In the genomic region with DNA sequence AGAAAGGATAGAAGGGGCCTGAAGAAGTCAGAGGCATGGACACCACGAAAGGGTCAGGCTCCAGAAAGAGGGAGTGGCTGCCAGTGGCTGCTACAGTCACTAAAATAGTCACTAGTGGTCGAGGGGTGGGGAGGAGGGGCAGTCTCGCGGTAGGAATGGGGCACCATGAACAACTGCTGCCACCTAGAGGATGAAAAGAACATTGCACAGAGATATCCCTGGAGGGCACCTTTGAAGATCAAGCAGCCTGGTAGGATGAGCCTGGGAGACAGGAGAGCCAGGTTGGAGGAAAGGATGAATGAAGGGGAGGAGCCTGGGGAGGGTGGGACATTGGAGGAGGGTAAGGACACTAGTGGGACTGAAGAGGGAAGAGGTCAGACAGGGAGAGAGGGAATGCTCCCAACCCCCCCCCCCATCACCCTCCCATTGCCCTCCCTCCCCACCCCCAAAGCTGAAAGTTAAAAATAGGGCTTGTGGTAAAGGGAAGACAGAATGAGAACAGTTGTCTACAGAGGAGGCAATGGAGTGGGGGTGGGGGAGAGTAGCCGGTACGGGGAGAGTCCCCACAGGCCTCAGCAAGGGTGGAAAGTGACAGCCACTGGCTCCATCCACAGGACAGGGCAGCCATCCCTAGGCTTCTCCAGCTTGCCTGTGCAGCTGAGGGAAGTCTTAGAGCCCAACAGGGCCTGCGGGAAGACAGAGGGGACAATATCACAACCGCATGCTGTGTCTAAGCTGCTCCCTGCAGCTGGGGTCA, we compare ENCODE assay signal across 8 mouse cellular contexts. TPM values are rescaled to one million over a fixed set of nuclear protein-coding genes. Genes with fewer than 3 reads are reported as not detected.
DNase-seq lines count a peak whose midpoint lies in the region; ATAC-seq and TF ChIP-seq lines count a peak whose summit lies in the region.

No protein-coding gene starts in this region.

- 11% methylated on average over 8 of the region's 8 CpGs for WGBS in lung, adult 2 months
- 4% methylated on average over 8 of the region's 8 CpGs for WGBS in neural tube, embryonic 15.5 days

- no peaks in the 10 kb centered on the region for H3K27me3 ChIP-seq in neural tube, embryonic 15.5 days (replicated peaks)

- H3K4me1 ChIP-seq in ES-E14 (ENCODE audit: control insufficient read depth in 2 of 2, insufficient read depth in 2 of 2, low read length in 2 of 2, poor library complexity in 1 of 2): peaks cover 2 to 23% of the 10 kb centered on the region in 2 experiments
- peaks cover 3% of the 10 kb centered on the region; the same call in 1 of the 2 replicates for H3K4me1 ChIP-seq in lung, adult 2 months (ENCODE audit: control insufficient read depth, insufficient read depth, low read length)
- H3K4me1 ChIP-seq in neural tube, embryonic 15.5 days: peaks cover 26% of the 10 kb centered on the region

- H3K36me3 ChIP-seq in ES-E14 (ENCODE audit: control insufficient read depth, insufficient read depth, low read length, poor library complexity, severe bottlenecking): no peaks in the 10 kb centered on the region
- H3K36me3 ChIP-seq in neural tube, embryonic 15.5 days: no peaks in the 10 kb centered on the region

- peak; percentile 86 for TF ChIP-seq CTCF in brain, embryonic 14.5 days (IDR thresholded peaks at IDR 0.05; ENCODE audit: borderline replicate concordance, extremely low read depth, insufficient read depth, insufficient read length)
- peak; percentile 76 for TF ChIP-seq CTCF in lung, adult 2 months (IDR thresholded peaks at IDR 0.05; ENCODE audit: insufficient read depth, low read length)

- in situ Hi-C loops in ES-E14 (cut with MboI; ENCODE audit: low sequenced_read_pairs in 2 of 2, unreplicated experiment in 2 of 2): loop anchor here (10.0 to 25.0 kb wide), 2 partner anchors 281 to 284 kb away; no protein-coding TSS in a partner anchor

- intact Hi-C loops in heart, postnatal 10 days (cut with DNase I): loop anchor here (1.0 to 5.0 kb wide), 2 partner anchors 231 to 290 kb away; no protein-coding TSS in a partner anchor

- peak; percentile 62; the same call in 1 of the 2 replicates for ATAC-seq in erythroblast, adult 5-6 weeks (replicated peaks; ENCODE audit: low FRiP score, poor library complexity, severe bottlenecking)
- 0 out of 2 replicates have a peak, but pooled peaks have one; percentile 23 for ATAC-seq in neural tube, embryonic 15.5 days (ENCODE audit: low FRiP score)

- peak; percentile 87 for DNase-seq in ES-E14 (ENCODE audit: low read depth, low spot score)
- peak; percentile 70 for DNase-seq in brain, embryonic 14.5 days (ENCODE audit: low read depth)
- DNase-seq in heart, postnatal 10 days: peak; percentile 77 to 84
- DNase-seq in layer of hippocampus, adult 18-20 months (ENCODE audit: low spot score in 2 of 2): peak; percentile 29 to 77
- DNase-seq in lung, adult 2 months: peak; percentile 19
- peak; percentile 40 for DNase-seq in yolk sac, embryonic 10.5 days (ENCODE audit: low spot score)

- TF ChIP-seq POLR2A in brain, embryonic 14.5 days (IDR thresholded peaks at IDR 0.05; ENCODE audit: borderline replicate concordance, extremely low read depth, insufficient read depth, insufficient read length, poor library complexity, severe bottlenecking): no peak
- no peak for TF ChIP-seq POLR2A in lung, adult 2 months (IDR thresholded peaks at IDR 0.05; ENCODE audit: borderline replicate concordance, extremely low read depth, low read depth, low read length)

- H3K9ac ChIP-seq in ES-E14 (ENCODE audit: insufficient read depth, low read depth, low read length, poor library complexity, severe bottlenecking): no peak overlapping the region
- no peak overlapping the region for H3K9ac ChIP-seq in neural tube, embryonic 15.5 days (replicated peaks)

- H3K9me3 ChIP-seq in ES-E14 (ENCODE audit: control insufficient read depth, insufficient read depth, low read depth, low read length): no peaks in the 10 kb centered on the region
- no peaks in the 10 kb centered on the region for H3K9me3 ChIP-seq in neural tube, embryonic 15.5 days (replicated peaks)

- no peak overlapping the region for H3K27ac ChIP-seq in ES-E14 (ENCODE audit: insufficient read depth, low read depth, low read length, poor library complexity, severe bottlenecking)
- H3K27ac ChIP-seq in neural tube, embryonic 15.5 days (replicated peaks): no peak overlapping the region

- peak overlapping the region; percentile 40; the same call in 1 of the 2 replicates for H3K4me2 ChIP-seq in neural tube, embryonic 15.5 days

- no peak overlapping the region for H3K4me3 ChIP-seq in ES-E14 (ENCODE audit: insufficient read depth in 1 of 2, low read depth in 1 of 2, low read length in 2 of 2, poor library complexity in 1 of 2, severe bottlenecking in 1 of 2)
- no peak overlapping the region for H3K4me3 ChIP-seq in lung, adult 2 months (replicated peaks; ENCODE audit: extremely low read depth, low read depth, low read length)
- H3K4me3 ChIP-seq in neural tube, embryonic 15.5 days (replicated peaks): no peak overlapping the region

TF ChIP-seq in ES-E14, 5 proteins besides CTCF, POLR2A, EP300 and RAD21:
- TF ChIP-seq ZC3H11A (IDR thresholded peaks at IDR 0.05; ENCODE audit: borderline replicate concordance, low read depth, low read length) (peak; percentile 69; the same call in 1 of the 2 replicates), HCFC1 (IDR thresholded peaks at IDR 0.05; ENCODE audit: borderline replicate concordance, insufficient read depth, low read length) (no peak), CHD2 (IDR thresholded peaks at IDR 0.05; ENCODE audit: low read depth, low read length) (peak; percentile 71; the same call in 1 of the 2 replicates), MAFK (IDR thresholded peaks at IDR 0.05; ENCODE audit: insufficient read depth, low read depth, low read length) (no peak), ZNF384 (IDR thresholded peaks at IDR 0.05; ENCODE audit: low read depth, low read length) (no peak)

RNA-seq across cellular contexts. Expression of a gene that starts 20.5 kb away (rescaled TPM):
- 5.5 and 9.5 TPM in 2 replicates for total RNA-seq in ES-E14 (2012; rRNA removed)
- polyA plus RNA-seq in brain, embryonic 14.5 days (2012; rRNA removed): 16.6 and 19.5 TPM in 2 replicates
- 1.7 TPM in 1 of 2 replicates, not detected in the other for total RNA-seq in erythroblast, adult 5-6 weeks (2015; ENCODE audit: low replicate concordance)
- total RNA-seq in erythroblast, adult 5-6 weeks (2017; ENCODE audit: low replicate concordance): not detected in 2 replicates
- total RNA-seq in heart, postnatal 10 days (2021): 1 to 10 TPM; 7.6 to 8.4 TPM
- total RNA-seq in layer of hippocampus, adult 18-20 months (2021): 10 to 100 TPM; 13.0 to 13.5 TPM
- 5.2 and 6.9 TPM in 2 replicates for polyA plus RNA-seq in lung, adult 2 months (2012; rRNA removed)
- 48.6 and 52.2 TPM in 2 replicates for polyA plus RNA-seq in neural tube, embryonic 15.5 days (2015; fragmentation: Nextera tagmentation; extraction: Ambion mirVana)

Comparison
In these comparisons a context has a peak if more than half of its experiments do, and no peak if none do; other contexts are left out.
1. DNase-seq: peak in every context shown above with its lines; median percentile 87 in ES-E14; 80 in heart, postnatal 10 days; 70 in brain, embryonic 14.5 days; 53 in layer of hippocampus, adult 18-20 months; 40 in yolk sac, embryonic 10.5 days; 19 in lung, adult 2 months.